Mouse (Mus musculus): ENCODE measurements around the gene Klhdc2. TPM values are rescaled to one million over a fixed set of nuclear protein-coding genes. Genes with fewer than 3 reads are reported as not detected.
A peak's percentile ranks its signal among the peaks of the same experiment; 100 is the strongest.

The Klhdc2 gene
- total RNA-seq, 2 experiments from 2014 or later: 106 to 120 TPM

GRCm38 (mm10) chr12:69300391-69300790 lies 3.9 kb downstream of the Klhdc2 start:
- no peak for DNase-seq

- DNase-seq: no peak
Observed at GRCm38 (mm10) chr12:69302171-69302570, 5.7 kb downstream of the Klhdc2 start.

GRCm38 (mm10) chr12:69304051-69304450 lies 7.6 kb downstream of the Klhdc2 start:
- no peak for DNase-seq

- no peak for DNase-seq
Observed at GRCm38 (mm10) chr12:69306333-69306732, 9.9 kb downstream of the Klhdc2 start.

- DNase-seq: no peak
Observed at GRCm38 (mm10) chr12:69309659-69310058, 13.2 kb downstream of the Klhdc2 start.

- DNase-seq: no peak
Observed at GRCm38 (mm10) chr12:69318431-69318830, 21.9 kb downstream of the Klhdc2 start.

- no peak for DNase-seq
Observed at GRCm38 (mm10) chr12:69331187-69331586, 34.7 kb downstream of the Klhdc2 start.

- DNase-seq: no peak
Observed at GRCm38 (mm10) chr12:69332147-69332546, 35.7 kb downstream of the Klhdc2 start.

- peak; percentile 13 to 58 for DNase-seq
Observed at GRCm38 (mm10) chr12:69333547-69333946, 37.1 kb downstream of the Klhdc2 start.

GRCm38 (mm10) chr12:69349928-69350327 lies 53.4 kb downstream of the Klhdc2 start:
- DNase-seq: no peak

GRCm38 (mm10) chr12:69351685-69352084 lies 55.2 kb downstream of the Klhdc2 start:
- DNase-seq: no peak

GRCm38 (mm10) chr12:69356546-69357299 lies 60.2 kb downstream of the Klhdc2 start, which contains the start of gene Nemf:
Gene Nemf, minus strand, starts transcription at chr12:69357165.
- DNase-seq: peak; percentile 93 to 95

- DNase-seq: no peak
Observed at GRCm38 (mm10) chr12:69357300-69357646, 60.8 kb downstream of the Klhdc2 start.

Other genes starting within 250 kb of the Klhdc2 start
- 1,000 to 10,000 TPM; 1,202 to 1,485 TPM for gene Rps29, start 137.5 kb upstream of the Klhdc2 start, total RNA-seq (2021)
- not detected for gene Lrr1, start 127.9 kb upstream of the Klhdc2 start, total RNA-seq (2021)
- 100 to 1,000 TPM; 219 to 228 TPM for gene Rpl36al, start 112.6 kb upstream of the Klhdc2 start, total RNA-seq (2021)
- 10 to 100 TPM; 18.6 to 20.2 TPM for gene Mgat2, start 112.5 kb upstream of the Klhdc2 start, total RNA-seq (2021)
- 1 to 10 TPM; 2.8 to 3.1 TPM for gene Gm49383, start 99.6 kb upstream of the Klhdc2 start, total RNA-seq (2021)
- gene Dnaaf2, start 98.3 kb upstream of the Klhdc2 start, total RNA-seq (2021): under 1 TPM; 0.57 to 0.65 TPM
- 1 to 10 TPM; 1.7 to 2.5 TPM for gene Gm49384, start 92.4 kb upstream of the Klhdc2 start, total RNA-seq (2021)
- under 1 TPM; 0.37 to 0.49 TPM for gene Pole2, start 68.5 kb upstream of the Klhdc2 start, total RNA-seq (2021)
- gene Klhdc1, start 55.5 kb upstream of the Klhdc2 start, total RNA-seq (2021): 10 to 100 TPM; 42.1 TPM
- 10 to 100 TPM; 22.8 to 23.2 TPM for gene Nemf, start 60.5 kb downstream of the Klhdc2 start, total RNA-seq (2021)
- 10 to 100 TPM; 36.6 to 38.1 TPM for gene Arf6, start 75.5 kb downstream of the Klhdc2 start, total RNA-seq (2021)
- under 1 TPM; 0.49 to 0.77 TPM for gene Gm9887, start 75.8 kb downstream of the Klhdc2 start, total RNA-seq (2021)